Mouse (Mus musculus): ENCODE measurements at regions not wholly inside any gene's neighbourhood (a gene's known extent, or its start where the extent isn't known, plus 50 kb on each side); places are given as distances from the start of the nearest gene placed in this dataset.

DNA sequence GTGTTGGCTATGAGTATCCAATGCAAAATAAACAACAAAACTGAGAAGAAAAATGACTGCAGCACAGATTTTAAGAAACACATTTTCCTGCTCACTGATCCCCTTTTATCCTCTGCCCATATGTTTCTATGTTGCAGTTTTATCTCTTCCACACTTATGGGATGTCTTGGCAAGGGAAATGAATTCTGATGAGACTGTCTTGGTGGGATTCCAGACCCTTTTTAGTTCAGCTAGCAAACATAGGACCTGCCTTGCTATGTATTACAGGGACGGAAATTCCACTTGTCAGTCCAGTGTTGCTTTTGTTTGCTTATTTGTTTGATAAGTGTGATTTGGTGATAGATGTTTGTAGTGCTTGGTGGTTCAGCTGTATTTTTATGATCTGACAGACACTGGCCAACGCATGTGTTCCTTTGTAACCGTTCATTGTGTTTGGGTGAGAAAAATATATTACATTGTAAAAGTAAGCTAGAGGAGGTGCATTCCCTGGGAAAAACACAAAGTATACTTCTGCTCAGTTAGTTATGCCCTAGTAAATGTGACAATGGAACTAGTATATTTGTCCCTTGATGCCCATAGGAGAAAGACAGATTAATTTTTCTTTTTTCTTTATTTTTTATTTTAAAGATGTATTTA is 1516.2 kb downstream of the Tbl1xr1 start:
- DNase-seq (ENCODE audit: low read depth, low spot score), result peak; percentile 84

DNA sequence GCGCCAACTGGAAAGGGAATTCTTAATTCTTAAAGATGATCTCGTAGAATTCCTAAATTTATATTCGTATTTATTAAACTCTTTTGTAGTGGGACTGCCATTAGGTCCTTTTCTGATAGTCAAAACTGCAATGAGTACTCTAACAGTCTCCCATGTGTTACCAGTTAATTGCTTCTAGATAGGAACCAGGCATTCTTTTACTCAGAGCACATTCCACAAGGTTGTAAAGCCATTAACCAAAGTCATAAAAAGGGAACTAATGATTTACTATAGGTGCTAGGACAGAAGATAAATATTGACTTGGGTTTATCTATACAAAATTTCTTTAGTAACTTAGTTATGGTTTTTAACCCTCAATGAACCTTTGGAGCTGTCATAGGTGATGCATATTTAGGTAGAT is 1525.0 kb downstream of the Tbl1xr1 start:
- no peak for DNase-seq (ENCODE audit: low read depth, low spot score)

DNA sequence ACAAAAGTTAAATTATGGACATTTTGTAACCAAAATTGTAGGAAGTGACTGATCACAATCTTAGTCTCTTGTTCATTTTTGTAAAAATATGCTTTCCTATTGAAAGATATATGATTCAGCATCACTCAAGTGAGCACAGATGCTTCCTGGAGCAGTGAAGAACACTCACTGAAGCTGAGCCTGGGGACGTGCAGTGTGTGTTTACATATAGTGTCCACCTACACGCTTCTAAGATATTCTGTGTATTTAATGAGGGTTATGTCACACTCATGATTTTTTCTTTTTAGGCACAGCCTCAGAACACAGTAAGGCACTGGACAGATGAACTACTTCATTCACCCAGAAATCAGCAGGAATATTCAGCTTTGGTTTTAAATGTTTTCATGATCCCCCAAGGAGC is 1533.6 kb downstream of the Tbl1xr1 start:
- peak; percentile 45 for DNase-seq (ENCODE audit: low read depth, low spot score)

DNA sequence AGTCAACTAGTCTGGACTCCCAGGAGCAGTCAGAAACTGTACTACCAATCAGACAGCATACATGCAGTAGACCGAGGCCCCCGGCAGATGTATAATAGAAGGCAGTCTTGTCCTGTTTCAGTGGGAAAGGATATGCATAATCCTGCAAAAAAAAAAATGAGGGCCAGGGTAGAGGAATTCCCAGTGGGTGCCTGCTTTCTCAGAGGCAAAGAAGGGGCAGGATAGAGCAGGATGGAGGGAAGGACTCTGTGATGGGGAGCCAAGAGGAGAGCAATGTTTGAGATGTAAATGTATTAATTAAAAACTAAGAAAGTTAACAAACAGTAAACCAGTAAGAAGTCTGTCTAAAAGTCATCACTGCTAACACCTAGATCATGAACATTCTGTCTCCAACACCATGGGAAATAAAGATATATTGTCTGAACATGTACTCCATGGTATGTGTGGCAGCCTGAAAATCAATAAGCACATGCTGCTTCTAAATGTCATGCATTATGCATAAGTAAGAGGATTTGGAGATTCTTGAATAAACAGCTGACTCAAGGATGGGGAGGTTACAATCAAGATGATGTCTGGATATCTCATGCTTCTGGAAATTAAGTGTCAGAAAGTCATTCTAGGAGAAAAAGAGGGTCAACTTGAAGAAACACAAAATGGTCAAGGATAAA is 1485.3 kb downstream of the Naaladl2 start:
- DNase-seq (ENCODE audit: low read depth, low spot score), result no peak

DNA sequence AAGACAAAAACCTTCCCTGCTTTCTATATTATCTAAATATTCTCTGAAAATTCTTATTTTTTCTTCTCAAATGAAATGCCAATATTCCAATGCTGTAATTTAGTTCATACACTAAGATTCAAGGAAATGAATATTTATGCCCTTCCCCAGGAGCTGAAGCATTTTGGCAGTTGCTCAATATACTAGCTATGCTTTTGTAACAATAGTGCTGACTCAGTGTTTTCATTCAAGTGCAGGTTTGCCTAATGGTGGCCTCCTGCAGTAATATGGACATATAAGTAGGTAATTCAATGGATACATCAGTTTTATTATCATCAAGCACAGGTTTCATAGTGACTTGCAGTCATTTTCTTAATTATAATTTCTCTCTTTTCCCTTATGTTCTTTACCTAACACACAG is 1437.3 kb downstream of the Naaladl2 start:
- DNase-seq (ENCODE audit: low read depth, low spot score), result no peak
